Mouse (Mus musculus) layer of hippocampus, adult 2 months (tissue): ENCODE data around the gene Adamts3. TPM values are rescaled to one million over a fixed set of nuclear protein-coding genes. Genes with fewer than 3 reads are reported as not detected.

Experiments
- DNase-seq, 2 experiments: peaks; one replicate each; pipeline ENCODE4 v3.0.0; 2022; ENCODE audit warnings: low spot score in 2 of 2
- H3K27ac ChIP-seq: fragments of 200-600 bp; 2 replicates; pipeline ENCODE4 v1.8.1; 2022
- H3K4me3 ChIP-seq: fragments of 200-600 bp; 2 replicates; pipeline ENCODE4 v1.8.1; 2022; ENCODE audit warnings: mild to moderate bottlenecking
- CTCF ChIP-seq: fragments of 200-600 bp; conservative IDR thresholded peaks from 2 replicates; pipeline ENCODE4 v1.8.1; 2022; ENCODE audit warnings: antibody characterized with exemption, mild to moderate bottlenecking, moderate library complexity
- total RNA-seq, 2 experiments: library from RNA; stranded (reverse); gene quantifications; 2 replicates each; pipeline ENCODE4 v1.2.3; 2021

Gene Adamts3
- total RNA-seq, 2 experiments from 2014 or later: 25.5 to 27.1 TPM

DNA sequence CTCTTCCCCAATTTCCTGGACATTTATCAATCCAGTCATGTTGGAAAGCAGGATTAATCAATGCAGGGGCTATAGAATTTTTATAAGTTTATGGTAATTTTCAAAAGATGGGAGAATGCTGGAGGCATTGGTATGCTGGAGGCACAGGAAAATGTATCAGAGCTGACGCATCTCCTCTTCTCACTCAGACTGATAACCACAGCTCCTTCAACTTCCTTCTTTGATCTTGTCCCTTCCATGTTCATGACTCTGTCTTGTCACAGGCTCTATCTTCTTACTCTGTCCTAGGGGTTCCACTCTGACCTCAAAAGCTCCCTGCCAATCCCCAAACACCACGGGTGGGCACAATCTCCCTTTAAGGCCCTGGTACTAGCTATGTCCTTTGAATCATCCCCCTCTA is 103.3 kb downstream of the Adamts3 start:
- no peak for TF ChIP-seq CTCF
- DNase-seq: no peak
- H3K4me3 ChIP-seq: no peak overlapping the region
- H3K27ac ChIP-seq: no peak overlapping the region

DNA sequence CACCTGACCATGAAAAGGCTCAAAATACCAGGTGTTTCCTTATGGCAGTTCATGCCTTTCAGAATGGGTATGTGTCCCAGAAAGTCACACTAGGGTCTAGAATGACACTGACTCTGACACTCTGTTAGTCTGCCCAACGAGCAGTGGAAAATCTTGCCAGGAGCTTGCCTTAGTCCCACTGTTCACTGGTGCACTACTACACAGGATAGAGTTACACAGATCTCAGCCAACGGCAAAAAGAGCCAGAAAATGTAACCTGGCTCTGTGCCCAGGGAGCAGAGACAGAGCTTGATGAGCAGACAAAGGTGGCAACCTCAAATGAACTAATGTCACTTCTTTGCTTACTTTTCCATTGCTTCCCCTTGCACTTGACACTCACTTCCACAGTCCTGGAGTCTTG is 104.5 kb downstream of the Adamts3 start:
- Histone ChIP-seq H3K27ac (no peak overlapping the region), H3K4me3 (no peak overlapping the region)
- DNase-seq: no peak
- TF ChIP-seq CTCF: no peak

DNA sequence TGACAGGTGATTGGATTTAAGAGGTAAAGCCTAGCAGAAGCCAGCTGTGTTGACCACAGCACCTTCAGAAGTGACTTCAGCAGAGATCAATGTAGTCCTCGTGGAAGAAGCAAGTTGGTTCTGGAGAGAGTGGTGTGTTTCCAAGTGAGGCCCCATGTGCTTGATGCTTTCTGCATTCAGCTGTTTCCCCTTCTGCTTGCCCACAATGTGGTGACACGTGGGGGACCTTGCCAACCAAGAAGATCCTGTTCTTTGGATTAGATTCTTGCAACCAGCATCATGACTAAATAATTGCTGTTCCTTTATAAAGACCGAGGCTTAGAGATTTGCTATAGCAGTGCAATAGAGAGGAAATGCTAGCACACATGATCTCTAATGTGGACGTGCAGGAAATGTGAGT is 105.7 kb downstream of the Adamts3 start:
- Histone ChIP-seq H3K27ac (no peak overlapping the region), H3K4me3 (no peak overlapping the region)
- DNase-seq: no peak
- TF ChIP-seq CTCF: no peak

DNA sequence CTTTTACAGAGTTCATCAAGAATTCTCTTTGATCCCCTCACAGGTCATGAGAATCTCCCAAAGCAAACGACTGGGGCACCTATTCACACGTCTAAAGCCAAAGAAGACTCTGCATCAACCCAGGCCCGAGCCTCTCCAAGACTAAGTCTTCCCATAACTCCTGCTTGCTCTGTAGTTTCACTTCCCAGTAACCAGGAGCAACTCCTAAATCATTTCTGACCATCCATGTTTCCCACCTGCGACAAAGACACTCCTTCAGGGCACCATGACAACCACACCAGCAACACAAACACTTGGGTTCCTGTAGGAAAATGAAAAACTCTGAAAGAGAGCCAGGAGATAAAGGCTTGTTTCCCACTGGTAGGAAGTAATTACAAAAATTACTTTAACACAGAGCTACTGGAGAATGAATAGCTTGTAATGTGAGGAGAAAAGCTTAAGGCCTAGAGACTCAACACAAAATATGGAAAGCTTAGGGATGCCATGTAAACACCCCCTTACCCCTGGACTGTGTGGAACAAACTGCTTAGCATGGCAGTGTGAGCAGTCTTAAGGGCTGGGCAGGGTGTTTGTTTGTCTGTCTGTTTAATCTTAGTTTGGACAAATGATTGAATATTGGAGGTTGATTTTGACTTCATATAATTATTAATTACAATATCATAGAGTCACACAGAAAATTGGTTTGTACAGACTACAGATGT is 112.3 kb downstream of the Adamts3 start:
- DNase-seq: no peak
- H3K27ac ChIP-seq: no peak overlapping the region
- no peak for TF ChIP-seq CTCF
- no peak overlapping the region for H3K4me3 ChIP-seq

DNA sequence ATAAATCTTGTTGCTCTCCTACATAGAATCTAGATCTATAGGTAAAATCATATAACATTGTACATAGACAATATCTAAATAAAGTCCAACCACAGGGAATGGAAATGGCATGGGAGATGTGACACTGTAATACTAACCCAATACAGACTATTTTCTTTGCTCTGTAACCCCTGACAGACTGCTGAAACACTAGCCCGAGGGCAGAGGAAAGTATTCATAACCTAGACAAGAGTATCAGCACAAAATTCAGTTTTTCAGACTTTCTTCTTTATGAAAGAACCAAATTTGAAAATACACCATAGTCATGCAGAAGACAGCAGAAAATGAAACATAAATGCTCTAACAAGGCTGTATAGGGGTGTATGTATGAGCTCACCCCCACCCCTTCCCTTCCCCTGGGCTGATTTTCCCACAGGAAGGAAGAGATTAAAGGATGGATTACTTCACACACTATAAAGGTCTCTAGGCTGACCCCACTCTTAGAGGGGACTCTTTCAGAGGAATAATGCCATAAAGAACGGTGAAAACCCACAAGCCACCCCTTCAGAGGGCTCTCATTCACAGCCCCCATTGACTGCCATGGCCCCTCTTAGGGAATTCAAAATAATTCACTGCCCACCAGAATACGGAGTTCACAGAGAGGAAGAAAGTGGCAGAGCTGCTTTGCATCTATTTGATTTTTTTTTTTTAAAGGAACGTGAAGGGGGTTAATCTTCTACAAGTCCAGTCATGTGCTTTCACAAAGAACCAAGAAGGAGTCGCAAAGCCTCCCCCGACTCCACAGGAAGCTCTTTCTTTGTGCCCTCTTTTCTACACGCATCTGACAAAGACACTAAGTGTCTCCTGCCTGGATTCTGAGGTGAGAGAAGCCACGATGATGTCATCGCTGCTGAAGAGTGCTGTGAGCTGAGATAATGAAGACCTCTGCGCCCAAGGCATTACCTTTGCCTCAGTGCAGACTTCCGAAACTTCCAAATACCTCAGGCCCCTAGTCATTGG is 119.6 kb downstream of the Adamts3 start:
- TF ChIP-seq CTCF: no peak
- Histone ChIP-seq H3K27ac (no peak overlapping the region), H3K4me3 (no peak overlapping the region)
- no peak for DNase-seq

DNA sequence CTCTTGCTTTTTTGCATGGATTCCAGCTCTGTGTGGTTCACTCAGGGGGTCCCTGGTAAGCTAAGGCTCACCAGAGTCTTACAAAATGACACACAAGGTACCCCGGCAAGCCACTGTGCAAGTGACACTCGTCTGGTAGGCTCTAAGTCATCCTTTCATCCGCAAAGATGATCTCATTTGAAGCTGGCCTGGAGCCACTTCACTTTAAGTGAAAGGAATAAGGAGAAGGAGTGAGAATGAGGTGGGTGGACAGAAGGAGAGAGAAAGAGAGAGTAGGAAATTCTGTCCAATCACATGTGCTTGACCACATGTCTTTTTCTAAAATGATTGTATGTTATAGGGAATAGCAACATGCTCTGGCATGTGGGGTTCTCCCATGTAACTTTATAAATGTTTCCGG is 122.8 kb downstream of the Adamts3 start:
- no peak for DNase-seq
- Histone ChIP-seq H3K4me3 (no peak overlapping the region), H3K27ac (no peak overlapping the region)
- TF ChIP-seq CTCF: no peak

DNA sequence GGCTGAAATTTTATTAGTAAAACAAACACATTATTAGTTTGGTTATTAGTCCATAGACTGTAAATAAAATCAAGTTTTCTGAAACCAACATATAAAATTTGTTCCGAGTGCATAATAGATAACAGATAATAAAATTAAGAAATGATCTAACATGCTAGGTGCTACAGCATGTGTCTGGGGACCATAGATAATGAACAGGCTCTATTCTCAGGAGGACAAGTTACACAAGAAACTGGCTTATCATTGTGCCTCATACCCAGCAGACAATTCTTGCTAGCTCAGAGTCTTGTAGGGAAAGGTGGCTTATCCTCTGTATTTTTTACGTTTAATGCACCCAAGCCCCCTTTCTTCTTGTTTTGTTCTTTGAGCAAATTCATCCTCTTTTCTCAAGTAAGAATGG is 131.3 kb downstream of the Adamts3 start:
- H3K4me3 ChIP-seq: no peak overlapping the region
- no peak overlapping the region for H3K27ac ChIP-seq
- DNase-seq: no peak
- no peak for TF ChIP-seq CTCF

DNA sequence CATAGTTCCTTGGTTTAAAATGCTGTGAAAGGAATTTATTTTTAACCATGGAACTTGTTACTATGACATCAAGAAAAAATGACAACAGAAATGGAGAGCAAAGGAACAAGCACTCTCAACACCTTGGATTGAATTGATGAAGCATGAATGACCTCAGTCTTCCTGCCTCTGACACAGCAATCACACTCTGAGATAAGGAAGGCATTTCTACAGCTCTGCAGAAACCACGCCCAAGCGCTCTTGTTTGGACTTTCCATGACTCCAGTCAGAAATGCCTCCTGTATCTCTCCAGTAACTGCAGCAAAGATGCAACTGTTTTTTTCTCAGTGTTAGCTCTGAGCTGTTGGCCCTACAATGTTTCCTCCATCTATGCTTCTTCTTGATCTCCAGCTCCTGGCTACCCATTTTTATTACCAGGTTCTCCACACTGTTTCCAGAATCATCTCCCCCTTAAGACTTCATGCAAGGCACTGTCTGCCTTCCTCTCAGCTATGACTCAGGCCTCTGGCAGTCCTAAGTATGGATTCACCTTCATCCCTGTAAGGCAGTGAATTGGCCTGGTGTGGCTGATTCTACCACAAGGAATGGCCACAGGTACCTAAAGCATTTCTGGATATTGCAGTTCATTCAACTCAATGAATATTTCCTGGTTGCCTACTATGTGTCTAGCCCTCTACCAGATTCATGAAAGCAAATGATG is 134.8 kb downstream of the Adamts3 start:
- no peak overlapping the region for H3K27ac ChIP-seq
- no peak for DNase-seq
- H3K4me3 ChIP-seq: no peak overlapping the region
- TF ChIP-seq CTCF: no peak

DNA sequence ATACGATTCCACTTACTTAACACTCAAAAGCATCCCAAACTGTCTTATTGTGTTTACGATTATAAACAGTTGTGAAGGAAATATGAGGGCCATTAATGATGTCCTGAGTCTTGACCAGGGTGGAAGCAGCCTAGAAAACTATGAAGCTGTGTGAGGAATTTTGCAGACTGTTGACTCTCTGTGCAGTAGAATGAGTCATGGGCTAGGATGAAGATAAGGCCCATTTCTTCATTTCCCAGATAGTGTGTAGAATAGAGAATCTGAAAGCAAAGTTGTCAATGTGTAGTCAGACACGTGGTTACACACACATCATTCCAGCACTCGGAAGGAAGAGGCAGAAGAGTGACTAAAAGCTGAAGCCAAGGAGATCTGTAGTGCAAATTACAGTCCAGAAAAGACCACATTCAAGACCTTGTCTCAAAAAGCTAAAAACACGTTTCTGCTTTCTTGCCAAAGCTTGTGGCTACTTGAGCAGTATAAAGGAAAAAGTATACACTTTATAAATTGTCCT is 135.9 kb downstream of the Adamts3 start:
- Histone ChIP-seq H3K4me3 (no peak overlapping the region), H3K27ac (no peak overlapping the region)
- TF ChIP-seq CTCF: no peak
- DNase-seq: no peak

DNA sequence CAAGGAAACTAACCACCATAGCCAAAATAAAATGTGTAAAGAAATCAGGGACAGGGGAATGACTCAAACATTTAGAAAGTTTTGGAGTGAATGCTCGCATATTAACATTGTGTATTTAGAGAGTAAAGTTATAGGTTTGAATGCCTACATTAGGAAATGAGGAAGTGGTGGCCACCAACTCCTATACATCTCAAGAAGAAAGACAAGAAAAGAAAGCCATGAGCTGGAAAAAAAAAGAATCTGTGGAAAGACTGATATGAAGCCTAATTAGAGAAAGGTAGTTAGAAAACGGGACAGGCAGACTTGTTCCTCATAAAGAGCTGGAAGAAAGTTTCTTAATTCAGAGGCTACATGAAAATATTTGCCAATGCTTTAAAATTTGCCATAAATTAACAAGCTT is 138.0 kb downstream of the Adamts3 start:
- no peak overlapping the region for H3K4me3 ChIP-seq
- DNase-seq: no peak
- no peak for TF ChIP-seq CTCF
- no peak overlapping the region for H3K27ac ChIP-seq

DNA sequence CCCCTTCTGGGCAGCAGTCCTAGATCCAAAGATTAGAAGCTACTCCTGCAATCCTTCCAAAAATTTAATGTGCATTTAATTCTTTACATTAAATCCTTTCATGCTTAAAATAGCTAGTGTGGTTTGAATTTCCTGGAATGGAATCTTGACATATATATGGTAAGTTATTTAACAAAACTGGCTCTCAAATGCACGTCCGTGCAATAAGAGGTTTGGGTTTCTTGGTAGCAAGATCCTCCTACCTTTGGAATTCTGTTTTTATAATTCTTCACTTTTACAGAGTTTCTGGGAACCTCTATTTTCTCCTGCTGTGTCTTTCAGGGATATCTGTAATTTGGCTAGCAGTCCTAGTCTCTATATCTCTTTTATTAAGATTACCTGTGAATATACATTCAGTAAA is 148.4 kb downstream of the Adamts3 start:
- H3K27ac ChIP-seq: no peak overlapping the region
- H3K4me3 ChIP-seq: no peak overlapping the region
- no peak for TF ChIP-seq CTCF
- no peak for DNase-seq

DNA sequence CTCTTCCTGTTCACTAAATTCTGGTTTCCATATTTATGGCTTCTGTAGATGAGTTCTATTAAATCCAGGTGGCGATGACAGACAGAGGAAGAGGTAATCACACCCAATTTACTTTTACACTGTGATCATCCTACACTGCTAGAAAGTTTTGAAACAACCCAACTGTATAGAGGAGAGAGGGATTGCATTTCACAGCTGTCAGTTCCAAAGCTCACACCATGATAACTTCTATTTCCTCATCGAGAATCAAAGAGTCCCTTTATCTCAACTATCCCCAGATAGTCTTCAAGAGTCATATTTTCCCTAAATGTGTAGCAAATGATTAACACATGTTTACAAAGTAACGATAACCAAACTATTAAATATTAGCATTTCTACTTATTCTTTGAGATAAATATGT is 152.7 kb downstream of the Adamts3 start:
- Histone ChIP-seq H3K4me3 (no peak overlapping the region), H3K27ac (no peak overlapping the region)
- no peak for TF ChIP-seq CTCF
- DNase-seq: no peak

DNA sequence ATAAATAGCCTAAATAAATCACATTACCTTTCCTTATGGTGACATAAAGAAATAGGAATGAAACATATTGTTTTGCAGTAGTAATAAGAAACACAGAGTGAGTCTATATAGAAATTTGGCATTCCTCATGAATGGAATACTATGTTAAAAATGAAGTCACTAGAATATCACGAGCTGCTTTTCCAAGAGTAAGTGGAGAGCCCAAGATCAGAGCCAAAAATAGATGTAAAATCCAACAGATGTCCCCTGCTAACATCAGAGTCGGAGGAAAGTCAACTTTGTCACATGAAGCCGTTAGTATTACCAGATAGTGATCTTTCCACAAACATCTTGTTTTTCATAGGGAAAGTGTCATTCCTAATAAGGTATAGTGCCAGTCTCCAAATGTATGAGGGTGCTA is 155.0 kb downstream of the Adamts3 start:
- no peak for TF ChIP-seq CTCF
- DNase-seq: no peak
- Histone ChIP-seq H3K27ac (no peak overlapping the region), H3K4me3 (no peak overlapping the region)
